ENCODE assay signal across 8 mouse cellular contexts in genomic region chr15:96639630-96640029, GRCm38 (mm10). TPM values are rescaled to one million over a fixed set of nuclear protein-coding genes. Genes with fewer than 3 reads are reported as not detected.
A peak's percentile ranks its signal among the peaks of the same experiment; 100 is the strongest.
DNase-seq lines count a peak whose midpoint lies in the region; ATAC-seq and TF ChIP-seq lines count a peak whose summit lies in the region.

No protein-coding gene starts in this region.

- H3K4me2 ChIP-seq in kidney, embryonic 15.5 days: peak overlapping the region; percentile 80
- H3K4me2 ChIP-seq in embryonic facial prominence, embryonic 11.5 days (ENCODE audit: low read depth, low read length): peak overlapping the region; percentile 92
- peak overlapping the region; percentile 87 for H3K4me2 ChIP-seq in hindbrain, embryonic 16.5 days (ENCODE audit: low read length)
- H3K4me2 ChIP-seq in midbrain, embryonic 16.5 days (ENCODE audit: low read length): peak overlapping the region; percentile 88

- peaks cover 36% of the 10 kb centered on the region for H3K4me1 ChIP-seq in kidney, embryonic 15.5 days
- no peaks in the 10 kb centered on the region for H3K4me1 ChIP-seq in kidney, adult 2 months (ENCODE audit: control insufficient read depth, insufficient read depth, low read length)
- H3K4me1 ChIP-seq in embryonic facial prominence, embryonic 11.5 days (ENCODE audit: control insufficient read depth, insufficient read depth, low read length): peaks cover 4% of the 10 kb centered on the region
- H3K4me1 ChIP-seq in hindbrain, embryonic 16.5 days (ENCODE audit: control insufficient read depth, insufficient read depth, low read depth, low read length): peaks cover 25% of the 10 kb centered on the region
- peaks cover 31% of the 10 kb centered on the region for H3K4me1 ChIP-seq in midbrain, embryonic 16.5 days (ENCODE audit: control insufficient read depth, insufficient read depth, low read length)

- TF ChIP-seq CTCF in kidney, adult 2 months (conservative IDR thresholded peaks at IDR 0.05; ENCODE audit: insufficient read depth, insufficient read length, low read depth, low read length): no peak

- no peaks in the 10 kb centered on the region for H3K9me3 ChIP-seq in kidney, embryonic 15.5 days (replicated peaks)
- H3K9me3 ChIP-seq in embryonic facial prominence, embryonic 11.5 days (replicated peaks; ENCODE audit: control insufficient read depth, low read length): no peaks in the 10 kb centered on the region
- H3K9me3 ChIP-seq in hindbrain, embryonic 16.5 days (ENCODE audit: control insufficient read depth, low read length): no peaks in the 10 kb centered on the region
- H3K9me3 ChIP-seq in midbrain, embryonic 16.5 days (replicated peaks; ENCODE audit: control insufficient read depth, low read length, poor library complexity, severe bottlenecking): no peaks in the 10 kb centered on the region

- no peak overlapping the region for H3K9ac ChIP-seq in kidney, embryonic 15.5 days
- H3K9ac ChIP-seq in embryonic facial prominence, embryonic 11.5 days (replicated peaks; ENCODE audit: low read length): peak overlapping the region; percentile 10; the same call in 1 of the 2 replicates
- H3K9ac ChIP-seq in hindbrain, embryonic 16.5 days (ENCODE audit: low read depth, low read length): peak overlapping the region; percentile 100
- H3K9ac ChIP-seq in midbrain, embryonic 16.5 days (ENCODE audit: low read depth, low read length): peak overlapping the region; percentile 100; the same call in 1 of the 2 replicates

- peak overlapping the region; percentile 60 for H3K4me3 ChIP-seq in kidney, embryonic 15.5 days (replicated peaks)
- no peak overlapping the region for H3K4me3 ChIP-seq in kidney, adult 2 months (ENCODE audit: insufficient read depth, low read depth, low read length)
- H3K4me3 ChIP-seq in embryonic facial prominence, embryonic 11.5 days (ENCODE audit: low read depth, low read length): no peak overlapping the region
- H3K4me3 ChIP-seq in hindbrain, embryonic 16.5 days (ENCODE audit: low read length): peak overlapping the region; percentile 92
- peak overlapping the region; percentile 90 for H3K4me3 ChIP-seq in midbrain, embryonic 16.5 days (ENCODE audit: low read depth, low read length)

- no peak for ATAC-seq in kidney, embryonic 15.5 days (replicated peaks; ENCODE audit: low FRiP score)
- no peak for ATAC-seq in embryonic facial prominence, embryonic 11.5 days (replicated peaks; ENCODE audit: insufficient number of reproducible peaks, low FRiP score, low TSS enrichment, low read depth)
- no peak for ATAC-seq in hindbrain, embryonic 16.5 days
- ATAC-seq in midbrain, embryonic 16.5 days: no peak

- no peaks in the 10 kb centered on the region for H3K27me3 ChIP-seq in kidney, embryonic 15.5 days
- 0 out of 2 replicates have a peak, but pooled peaks cover 2% of the 10 kb centered on the region for H3K27me3 ChIP-seq in kidney, adult 2 months (replicated peaks; ENCODE audit: control insufficient read depth, insufficient read depth, low read length)
- no peaks in the 10 kb centered on the region for H3K27me3 ChIP-seq in embryonic facial prominence, embryonic 11.5 days (ENCODE audit: control insufficient read depth, insufficient read depth, low read length)
- H3K27me3 ChIP-seq in hindbrain, embryonic 16.5 days (replicated peaks; ENCODE audit: control insufficient read depth, insufficient read depth, low read length): no peaks in the 10 kb centered on the region
- no peaks in the 10 kb centered on the region for H3K27me3 ChIP-seq in midbrain, embryonic 16.5 days (ENCODE audit: control insufficient read depth, insufficient read depth, low read depth, low read length)

- no peak overlapping the region for H3K27ac ChIP-seq in kidney, embryonic 15.5 days
- H3K27ac ChIP-seq in kidney, adult 2 months (ENCODE audit: insufficient read depth, low read depth, low read length): no peak overlapping the region
- no peak overlapping the region for H3K27ac ChIP-seq in embryonic facial prominence, embryonic 11.5 days (replicated peaks; ENCODE audit: low read depth, low read length)
- peak overlapping the region; percentile 34; the same call in 1 of the 2 replicates for H3K27ac ChIP-seq in hindbrain, embryonic 16.5 days (ENCODE audit: low read depth, low read length)
- H3K27ac ChIP-seq in midbrain, embryonic 16.5 days (ENCODE audit: low read length): peak overlapping the region; percentile 100; the same call in 1 of the 2 replicates

- 61% methylated on average over 8 of the region's 8 CpGs for WGBS in kidney, embryonic 15.5 days
- WGBS in kidney, adult 2 months: 76% methylated on average over 8 of the region's 8 CpGs
- 71% methylated on average over 8 of the region's 8 CpGs for WGBS in embryonic facial prominence, embryonic 11.5 days
- 49% methylated on average over 8 of the region's 8 CpGs for WGBS in hindbrain, embryonic 16.5 days
- 49% methylated on average over 8 of the region's 8 CpGs for WGBS in midbrain, embryonic 16.5 days

- DNase-seq in kidney, adult 2 months: no peak
- no peak for DNase-seq in embryonic facial prominence, embryonic 11.5 days (ENCODE audit: low spot score)
- no peak for DNase-seq in spleen, postnatal 4 days (ENCODE audit: low spot score in 2 of 2)
- DNase-seq in MN1 (ENCODE audit: low spot score): no peak
- no peak for DNase-seq in kidney, adult 9 months

- TF ChIP-seq POLR2A in kidney, adult 2 months (IDR thresholded peaks at IDR 0.05; ENCODE audit: low read depth, low read length): no peak

- peaks cover 18% of the 10 kb centered on the region for H3K36me3 ChIP-seq in kidney, embryonic 15.5 days
- H3K36me3 ChIP-seq in kidney, adult 2 months (ENCODE audit: control insufficient read depth, insufficient read depth, low read length): no peaks in the 10 kb centered on the region
- no peaks in the 10 kb centered on the region for H3K36me3 ChIP-seq in embryonic facial prominence, embryonic 11.5 days (replicated peaks; ENCODE audit: control insufficient read depth, insufficient read depth, low read depth, low read length)
- no peaks in the 10 kb centered on the region for H3K36me3 ChIP-seq in hindbrain, embryonic 16.5 days (ENCODE audit: control insufficient read depth, insufficient read depth, low read length)
- no peaks in the 10 kb centered on the region for H3K36me3 ChIP-seq in midbrain, embryonic 16.5 days (ENCODE audit: control insufficient read depth, insufficient read depth, low read length)

RNA-seq across cellular contexts. Expression of gene Slc38a1, which starts 3.1 kb away (rescaled TPM):
- 69.9 and 74.8 TPM in 2 replicates for polyA plus RNA-seq in kidney, embryonic 15.5 days (2015; fragmentation: Nextera tagmentation; extraction: Ambion mirVana)
- 4.2 and 8.0 TPM in 2 replicates for polyA plus RNA-seq in kidney, adult 2 months (2012; rRNA removed)
- polyA plus RNA-seq in embryonic facial prominence, embryonic 11.5 days (2014; fragmentation: Nextera tagmentation; extraction: Ambion mirVana): 97.1 and 101 TPM in 2 replicates
- 127 and 139 TPM in 2 replicates for polyA plus RNA-seq in hindbrain, embryonic 16.5 days (2015; fragmentation: Nextera tagmentation; extraction: Ambion mirVana)
- polyA plus RNA-seq in midbrain, embryonic 16.5 days (2015; fragmentation: Nextera tagmentation; extraction: Ambion mirVana): 120 and 142 TPM in 2 replicates

RNA-seq across cellular contexts. Expression of gene Slc38a2, which starts 59.9 kb away (rescaled TPM):
- polyA plus RNA-seq in kidney, embryonic 15.5 days (2015; fragmentation: Nextera tagmentation; extraction: Ambion mirVana): 134 and 138 TPM in 2 replicates
- 24.9 and 30.0 TPM in 2 replicates for polyA plus RNA-seq in kidney, adult 2 months (2012; rRNA removed)
- 227 and 255 TPM in 2 replicates for polyA plus RNA-seq in embryonic facial prominence, embryonic 11.5 days (2014; fragmentation: Nextera tagmentation; extraction: Ambion mirVana)
- 87.4 and 111 TPM in 2 replicates for polyA plus RNA-seq in hindbrain, embryonic 16.5 days (2015; fragmentation: Nextera tagmentation; extraction: Ambion mirVana)
- 111 and 127 TPM in 2 replicates for polyA plus RNA-seq in midbrain, embryonic 16.5 days (2015; fragmentation: Nextera tagmentation; extraction: Ambion mirVana)

Comparison
In these comparisons a context has a peak if more than half of its experiments do, and no peak if none do; other contexts are left out.
1. H3K4me3 ChIP-seq: peak in kidney, embryonic 15.5 days (single experiment), hindbrain, embryonic 16.5 days (single experiment) and midbrain, embryonic 16.5 days (single experiment); none in kidney, adult 2 months (single experiment) and embryonic facial prominence, embryonic 11.5 days (single experiment).
2. H3K27ac ChIP-seq: peak in hindbrain, embryonic 16.5 days (single experiment) and midbrain, embryonic 16.5 days (single experiment); none in kidney, embryonic 15.5 days (single experiment), kidney, adult 2 months (single experiment) and embryonic facial prominence, embryonic 11.5 days (single experiment).
3. Peak in every context shown above with its lines, with median percentiles within 50 percentile points of each other: H3K4me2 ChIP-seq.